Mouse (Mus musculus): ENCODE measurements around the gene Itga9. TPM values are rescaled to one million over a fixed set of nuclear protein-coding genes. Genes with fewer than 3 reads are reported as not detected.
A peak's percentile ranks its signal among the peaks of the same experiment; 100 is the strongest.

The Itga9 gene
- polyA plus RNA-seq, 1 experiment from 2014 or later = 1.6 TPM

GRCm38 (mm10) chr9:118631775-118632757 is 25.6 kb downstream of the Itga9 start:
- Histone ChIP-seq H3K27ac (replicated peaks) (no peak overlapping the region), H3K27me3 (no peaks in the 10 kb centered on the region), H3K4me1 (no peaks in the 10 kb centered on the region), H3K9me3 (no peaks in the 10 kb centered on the region), H3K4me3 (no peak overlapping the region), H3K9ac (replicated peaks) (no peak overlapping the region), H3K36me3 (no peaks in the 10 kb centered on the region), H3K4me2 (replicated peaks) (no peak overlapping the region)
- ATAC-seq (replicated peaks) = no peak
- 81% methylated on average over 6 of the region's 6 CpGs for WGBS

GRCm38 (mm10) chr9:118632758-118633143 is 26.3 kb downstream of the Itga9 start:
- H3K27ac ChIP-seq (replicated peaks) = no peak overlapping the region
- H3K9me3 ChIP-seq = no peaks in the 10 kb centered on the region
- no peak overlapping the region for H3K4me2 ChIP-seq (replicated peaks)
- H3K4me3 ChIP-seq = no peak overlapping the region
- H3K36me3 ChIP-seq = no peaks in the 10 kb centered on the region
- H3K4me1 ChIP-seq = no peaks in the 10 kb centered on the region
- WGBS = 83% methylated on average over 14 of the region's 14 CpGs
- H3K9ac ChIP-seq (replicated peaks) = no peak overlapping the region
- no peaks in the 10 kb centered on the region for H3K27me3 ChIP-seq
- ATAC-seq (replicated peaks) = no peak

- no peaks in the 10 kb centered on the region for H3K9me3 ChIP-seq
- H3K4me3 ChIP-seq = no peak overlapping the region
- no peaks in the 10 kb centered on the region for H3K36me3 ChIP-seq
- 86% methylated on average over 5 of the region's 5 CpGs for WGBS
- no peak overlapping the region for H3K27ac ChIP-seq (replicated peaks)
- no peak overlapping the region for H3K9ac ChIP-seq (replicated peaks)
- H3K4me1 ChIP-seq = no peaks in the 10 kb centered on the region
- no peaks in the 10 kb centered on the region for H3K27me3 ChIP-seq
- ATAC-seq (replicated peaks) = no peak
- no peak overlapping the region for H3K4me2 ChIP-seq (replicated peaks)
Observed at GRCm38 (mm10) chr9:118638642-118639210, 32.2 kb downstream of the Itga9 start.

- Histone ChIP-seq H3K27ac (replicated peaks) (no peak overlapping the region), H3K27me3 (no peaks in the 10 kb centered on the region), H3K4me2 (replicated peaks) (no peak overlapping the region), H3K4me1 (no peaks in the 10 kb centered on the region), H3K9ac (replicated peaks) (no peak overlapping the region), H3K4me3 (no peak overlapping the region), H3K9me3 (no peaks in the 10 kb centered on the region), H3K36me3 (no peaks in the 10 kb centered on the region)
- ATAC-seq (replicated peaks) = no peak
- WGBS = 86% methylated on average over 17 of the region's 17 CpGs
Observed at GRCm38 (mm10) chr9:118645698-118646355, 39.3 kb downstream of the Itga9 start.

GRCm38 (mm10) chr9:118647495-118647894 is 41.0 kb downstream of the Itga9 start:
- Histone ChIP-seq H3K9ac (replicated peaks) (no peak overlapping the region), H3K4me3 (no peak overlapping the region), H3K4me2 (replicated peaks) (no peak overlapping the region), H3K27ac (replicated peaks) (no peak overlapping the region), H3K27me3 (no peaks in the 10 kb centered on the region), H3K36me3 (no peaks in the 10 kb centered on the region), H3K4me1 (no peaks in the 10 kb centered on the region), H3K9me3 (no peaks in the 10 kb centered on the region)
- no peak for ATAC-seq (replicated peaks)
- WGBS = 82% methylated on average over 3 of the region's 3 CpGs

DNA sequence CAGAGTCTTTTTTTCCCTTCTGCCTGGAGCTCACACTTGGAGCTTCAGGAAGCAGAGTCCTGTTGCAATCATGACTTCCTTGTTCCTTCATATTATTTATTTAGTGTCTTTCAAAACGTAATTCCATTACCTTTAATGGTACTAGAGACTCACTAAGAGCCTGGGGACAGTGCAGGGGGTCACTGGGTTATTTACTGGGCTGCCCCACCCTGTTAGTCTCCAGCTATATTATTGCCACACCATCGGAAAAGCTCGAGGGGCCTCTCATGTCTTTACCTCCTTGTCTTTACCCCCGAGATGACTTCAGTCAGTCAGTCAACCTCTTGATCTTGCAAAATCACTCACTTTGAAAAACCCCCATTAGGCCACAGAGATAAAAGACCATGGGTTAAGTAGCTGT is 44.5 kb downstream of the Itga9 start:
- Histone ChIP-seq H3K9me3 (no peaks in the 10 kb centered on the region), H3K9ac (replicated peaks) (no peak overlapping the region), H3K4me1 (no peaks in the 10 kb centered on the region), H3K36me3 (no peaks in the 10 kb centered on the region), H3K4me3 (no peak overlapping the region), H3K4me2 (replicated peaks) (no peak overlapping the region), H3K27me3 (no peaks in the 10 kb centered on the region), H3K27ac (replicated peaks) (no peak overlapping the region)
- ATAC-seq (replicated peaks) = no peak
- WGBS = 70% methylated on average over 4 of the region's 4 CpGs

DNA sequence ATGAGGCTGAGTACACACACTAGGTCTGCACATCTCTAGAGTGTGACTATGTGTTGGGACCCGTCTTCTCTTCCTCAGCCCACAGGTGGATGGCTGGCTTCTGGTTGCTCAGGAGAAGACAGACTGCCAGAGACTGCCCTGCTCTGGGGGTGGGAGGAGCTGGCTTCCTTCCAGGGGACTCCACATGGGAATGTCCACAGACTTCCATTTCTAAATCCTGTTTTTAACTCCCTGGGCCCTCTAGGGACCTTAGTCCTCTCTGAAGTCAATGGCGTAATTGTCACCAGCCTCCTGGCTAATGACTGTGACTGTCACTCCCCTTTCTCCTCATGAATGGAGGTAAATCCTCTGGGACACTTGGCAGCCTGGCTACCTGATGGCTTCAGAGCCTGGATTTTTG is 45.4 kb downstream of the Itga9 start:
- H3K9ac ChIP-seq (replicated peaks) = no peak overlapping the region
- H3K9me3 ChIP-seq = no peaks in the 10 kb centered on the region
- no peak overlapping the region for H3K27ac ChIP-seq (replicated peaks)
- no peak for ATAC-seq (replicated peaks)
- H3K27me3 ChIP-seq = no peaks in the 10 kb centered on the region
- no peaks in the 10 kb centered on the region for H3K36me3 ChIP-seq
- H3K4me3 ChIP-seq = no peak overlapping the region
- no peak overlapping the region for H3K4me2 ChIP-seq (replicated peaks)
- 46% methylated on average over 2 of the region's 2 CpGs for WGBS
- H3K4me1 ChIP-seq = no peaks in the 10 kb centered on the region

DNA sequence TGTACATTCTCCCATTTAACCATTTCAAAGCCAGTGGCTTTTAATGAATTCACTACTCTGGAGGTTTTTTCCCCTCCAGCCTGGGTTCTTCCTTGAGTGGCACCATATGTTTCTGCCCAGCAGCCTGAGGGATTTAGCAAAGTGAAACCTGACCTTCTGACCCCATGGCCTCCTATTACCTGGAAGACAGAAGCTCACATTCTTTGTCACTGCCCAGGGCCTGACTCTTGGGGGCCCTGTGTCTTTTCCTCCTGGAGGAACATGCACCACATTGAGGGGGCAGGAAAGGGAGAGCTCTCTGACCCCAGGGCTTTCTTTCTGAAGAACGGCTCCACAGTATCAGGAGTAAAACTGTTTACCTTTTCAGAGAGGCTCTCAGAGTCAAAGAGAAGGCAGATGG is 46.9 kb downstream of the Itga9 start:
- Histone ChIP-seq H3K36me3 (no peaks in the 10 kb centered on the region), H3K4me3 (no peak overlapping the region), H3K27me3 (no peaks in the 10 kb centered on the region), H3K9me3 (no peaks in the 10 kb centered on the region), H3K27ac (replicated peaks) (no peak overlapping the region), H3K9ac (replicated peaks) (no peak overlapping the region), H3K4me2 (replicated peaks) (no peak overlapping the region), H3K4me1 (0 out of 2 replicates have a peak, but pooled peaks cover 8% of the 10 kb centered on the region)
- 64% methylated on average over 1 of the region's 1 CpGs for WGBS
- no peak for ATAC-seq (replicated peaks)

GRCm38 (mm10) chr9:118654969-118655368 is 48.5 kb downstream of the Itga9 start:
- H3K9me3 ChIP-seq = no peaks in the 10 kb centered on the region
- 68% methylated on average over 6 of the region's 6 CpGs for WGBS
- H3K36me3 ChIP-seq = no peaks in the 10 kb centered on the region
- no peaks in the 10 kb centered on the region for H3K27me3 ChIP-seq
- no peak overlapping the region for H3K4me3 ChIP-seq
- H3K9ac ChIP-seq (replicated peaks) = no peak overlapping the region
- H3K27ac ChIP-seq (replicated peaks) = no peak overlapping the region
- 0 out of 2 replicates have a peak, but pooled peaks cover 10% of the 10 kb centered on the region for H3K4me1 ChIP-seq
- no peak overlapping the region for H3K4me2 ChIP-seq (replicated peaks)
- no peak for ATAC-seq (replicated peaks)

GRCm38 (mm10) chr9:118655726-118656125 is 49.2 kb downstream of the Itga9 start:
- 0 out of 2 replicates have a peak, but pooled peaks cover 10% of the 10 kb centered on the region for H3K4me1 ChIP-seq
- H3K4me3 ChIP-seq = no peak overlapping the region
- H3K9me3 ChIP-seq = no peaks in the 10 kb centered on the region
- no peak overlapping the region for H3K27ac ChIP-seq (replicated peaks)
- no peaks in the 10 kb centered on the region for H3K36me3 ChIP-seq
- ATAC-seq (replicated peaks) = no peak
- WGBS = 82% methylated on average over 3 of the region's 3 CpGs
- H3K9ac ChIP-seq (replicated peaks) = no peak overlapping the region
- H3K27me3 ChIP-seq = no peaks in the 10 kb centered on the region
- H3K4me2 ChIP-seq (replicated peaks) = no peak overlapping the region

- Histone ChIP-seq H3K4me3 (no peak overlapping the region), H3K9ac (replicated peaks) (no peak overlapping the region), H3K4me2 (replicated peaks) (no peak overlapping the region), H3K4me1 (0 out of 2 replicates have a peak, but pooled peaks cover 10% of the 10 kb centered on the region), H3K9me3 (no peaks in the 10 kb centered on the region), H3K27me3 (no peaks in the 10 kb centered on the region), H3K27ac (replicated peaks) (no peak overlapping the region), H3K36me3 (no peaks in the 10 kb centered on the region)
- 69% methylated on average over 7 of the region's 7 CpGs for WGBS
- ATAC-seq (replicated peaks) = 0 out of 2 replicates have a peak, but pooled peaks have one; percentile 35
Observed at GRCm38 (mm10) chr9:118658159-118658558, 51.7 kb downstream of the Itga9 start.

GRCm38 (mm10) chr9:118659809-118660208 is 53.3 kb downstream of the Itga9 start:
- Histone ChIP-seq H3K27me3 (no peaks in the 10 kb centered on the region), H3K4me1 (0 out of 2 replicates have a peak, but pooled peaks cover 10% of the 10 kb centered on the region), H3K27ac (replicated peaks) (no peak overlapping the region), H3K9ac (replicated peaks) (no peak overlapping the region), H3K4me2 (replicated peaks) (no peak overlapping the region), H3K36me3 (no peaks in the 10 kb centered on the region), H3K9me3 (no peaks in the 10 kb centered on the region), H3K4me3 (no peak overlapping the region)
- WGBS = 89% methylated on average over 5 of the region's 5 CpGs
- no peak for ATAC-seq (replicated peaks)

Measured in forebrain, embryonic 15.5 days (tissue).